Mouse (Mus musculus): ENCODE measurements around the gene Il20.

DNA sequence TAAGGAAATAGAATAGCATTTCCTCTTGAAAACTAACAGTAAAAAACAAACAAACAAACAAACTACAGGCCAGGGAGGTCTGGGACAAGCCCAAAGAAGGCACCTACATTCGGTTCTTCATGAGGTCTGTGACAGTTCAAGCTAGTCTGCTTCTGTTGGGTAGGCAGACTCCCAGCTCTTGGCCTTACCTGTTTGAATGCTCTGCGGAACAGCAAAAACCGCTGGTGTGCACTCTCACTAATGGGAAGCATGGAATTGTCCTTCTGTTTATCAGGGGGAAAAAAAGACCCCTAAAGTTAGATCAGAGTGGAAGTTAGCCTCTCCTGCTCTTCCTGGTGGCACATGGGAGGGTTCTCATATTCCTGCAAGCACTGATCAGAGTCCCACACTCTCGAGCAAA lies 28.1 kb downstream of the Il20 start:
- TF ChIP-seq CTCF (IDR thresholded peaks at IDR 0.05; ENCODE audit: low read depth, low read length) (no peak), POLR2A (IDR thresholded peaks at IDR 0.05; ENCODE audit: borderline replicate concordance, low read depth, low read length) (no peak)
